Mouse (Mus musculus): ENCODE measurements around the gene Syne2. TPM values are rescaled to one million over a fixed set of nuclear protein-coding genes. Genes with fewer than 3 reads are reported as not detected.
A peak's percentile ranks its signal among the peaks of the same experiment; 100 is the strongest.

The Syne2 gene
- total RNA-seq, 2 experiments from 2014 or later = 37.6 to 43.8 TPM

GRCm38 (mm10) chr12:76015489-76015888 is 197.6 kb downstream of the Syne2 start:
- DNase-seq = peak; percentile 36
- intact Hi-C loops (cut with DNase I) = loop anchor here (10.0 kb wide), 1 partner anchor 159 kb away; the partner anchor contains the start of gene Esr2

- intact Hi-C loops (cut with DNase I) = loop anchor here (10.0 kb wide), 1 partner anchor 158 kb away; the partner anchor contains the start of gene Esr2
- peak; percentile 71 for DNase-seq
These were observed 198.5 kb downstream of the Syne2 start for GRCm38 (mm10) chr12:76016123-76017101.

DNA sequence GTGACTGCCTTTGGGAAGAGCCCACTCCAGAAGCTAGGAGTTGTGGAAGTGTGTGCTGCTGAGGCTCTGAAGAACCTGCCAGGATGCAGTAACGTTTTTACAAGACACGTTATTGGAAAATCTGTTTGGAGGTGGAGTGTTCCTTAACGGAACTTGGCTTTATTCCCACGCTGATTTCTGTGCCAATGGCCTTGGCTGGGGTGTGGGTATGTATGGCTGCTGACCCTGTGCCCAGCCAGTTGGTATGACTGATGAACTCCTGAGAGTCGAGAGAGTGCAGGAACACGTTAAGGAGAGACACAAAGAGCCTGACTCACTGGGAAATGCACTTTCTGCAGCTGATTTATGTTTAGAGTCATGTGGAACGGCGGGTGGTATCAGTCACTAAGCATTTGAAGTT is 200.7 kb downstream of the Syne2 start:
- intact Hi-C loops (cut with DNase I) = loop anchor here (10.0 kb wide), 1 partner anchor 156 kb away; the partner anchor contains the start of gene Esr2
- DNase-seq = peak; percentile 40

- no peak for DNase-seq
- intact Hi-C loops (cut with DNase I) = no loop called here
These were observed 224.4 kb downstream of the Syne2 start for GRCm38 (mm10) chr12:76042301-76042700.

- intact Hi-C loops (cut with DNase I) = no loop called here
- no peak for DNase-seq
These were observed 228.6 kb downstream of the Syne2 start for GRCm38 (mm10) chr12:76046561-76046960.

GRCm38 (mm10) chr12:76047921-76048320 is 230.0 kb downstream of the Syne2 start:
- no peak for DNase-seq
- intact Hi-C loops (cut with DNase I) = no loop called here

- no peak for DNase-seq
- intact Hi-C loops (cut with DNase I) = no loop called here
These were observed 230.7 kb downstream of the Syne2 start for GRCm38 (mm10) chr12:76048672-76049071.

DNA sequence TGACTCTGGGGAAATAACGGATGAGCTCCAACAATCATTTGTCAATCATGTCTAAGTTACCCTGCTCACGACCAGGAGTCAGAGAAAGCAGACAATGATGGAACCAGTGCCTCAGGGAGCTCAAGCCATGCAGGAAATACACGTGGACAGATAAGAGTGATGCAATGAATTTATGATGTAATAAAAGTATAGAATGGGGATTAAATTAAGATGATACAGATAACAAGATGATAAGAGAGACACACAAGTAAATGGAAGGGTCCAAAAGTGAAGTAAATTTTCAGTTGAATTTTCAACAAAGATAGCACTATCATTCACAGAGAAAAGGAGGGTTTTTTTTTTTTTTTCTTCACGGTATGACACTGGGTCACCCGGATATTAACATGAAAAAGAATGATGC is 231.4 kb downstream of the Syne2 start:
- DNase-seq = no peak
- intact Hi-C loops (cut with DNase I) = no loop called here

GRCm38 (mm10) chr12:76051879-76052278 is 233.9 kb downstream of the Syne2 start:
- no peak for DNase-seq
- intact Hi-C loops (cut with DNase I) = no loop called here

DNA sequence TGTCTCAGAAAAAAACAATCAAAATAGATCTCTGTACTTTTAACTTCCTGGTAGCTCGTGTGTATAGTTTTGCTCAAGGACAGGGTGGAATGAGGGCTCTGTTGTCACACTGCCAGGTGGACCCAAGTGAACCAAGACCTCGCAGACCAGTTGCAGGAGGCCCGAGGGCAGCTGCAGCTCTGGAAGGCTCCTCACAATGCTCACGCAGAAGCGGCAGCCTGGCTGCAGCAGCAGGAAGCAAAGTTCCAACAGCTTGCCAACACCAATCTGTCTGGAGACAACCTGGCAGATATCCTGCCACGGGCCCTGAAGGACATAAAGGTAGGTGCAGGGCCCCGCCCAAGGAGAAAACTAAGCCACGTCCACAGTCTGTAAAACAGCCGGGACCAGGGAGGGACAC is 236.7 kb downstream of the Syne2 start:
- intact Hi-C loops (cut with DNase I) = no loop called here
- no peak for DNase-seq

GRCm38 (mm10) chr12:76063001-76063400 is 245.1 kb downstream of the Syne2 start:
- intact Hi-C loops (cut with DNase I) = no loop called here
- no peak for DNase-seq

GRCm38 (mm10) chr12:76070386-76070785 is 252.5 kb downstream of the Syne2 start:
- intact Hi-C loops (cut with DNase I) = no loop called here
- DNase-seq = no peak

DNA sequence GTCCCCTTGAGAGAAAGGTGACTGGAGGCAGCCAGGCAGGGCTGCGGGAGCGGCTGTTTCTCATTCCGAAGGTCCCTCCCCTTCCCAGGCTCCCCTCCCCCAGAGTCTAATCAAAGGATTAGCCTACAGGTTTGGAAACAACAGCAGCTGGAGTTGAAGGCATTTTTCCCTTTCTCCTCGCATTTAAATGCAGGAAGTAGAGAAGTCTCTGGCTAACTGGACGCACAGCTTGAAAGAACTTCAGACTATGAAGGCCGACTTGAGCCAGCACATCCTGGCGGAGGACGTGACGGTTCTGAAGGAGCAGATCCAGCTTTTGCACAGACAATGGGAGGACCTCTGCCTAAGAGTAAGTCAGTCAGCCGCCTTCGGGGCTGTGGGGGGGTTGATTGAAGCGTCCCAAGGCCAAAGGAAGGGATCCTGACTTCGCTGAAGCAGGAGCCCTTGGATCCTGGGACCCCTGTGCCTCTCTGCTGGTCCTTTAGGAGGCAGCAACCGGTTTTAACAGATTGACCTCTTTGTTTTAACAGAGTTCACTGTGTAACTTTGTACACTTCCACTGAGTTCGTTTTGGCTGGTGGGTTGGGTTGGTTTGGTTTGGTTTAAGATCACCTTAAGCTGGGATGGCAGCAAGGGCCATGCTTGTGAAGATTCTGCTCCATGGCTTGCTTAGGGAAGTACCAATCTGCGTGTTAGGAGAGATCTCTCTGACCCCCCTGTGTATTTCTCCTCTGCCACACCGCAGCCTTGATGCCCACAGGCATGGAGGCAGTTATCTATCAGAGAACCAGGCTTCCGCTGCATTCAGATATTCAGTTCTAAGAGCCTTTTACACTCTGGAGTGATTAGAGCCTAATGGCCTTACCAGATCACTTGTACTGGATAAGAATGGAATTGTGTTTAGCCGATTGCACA is 254.3 kb downstream of the Syne2 start:
- intact Hi-C loops (cut with DNase I) = no loop called here
- no peak for DNase-seq

DNA sequence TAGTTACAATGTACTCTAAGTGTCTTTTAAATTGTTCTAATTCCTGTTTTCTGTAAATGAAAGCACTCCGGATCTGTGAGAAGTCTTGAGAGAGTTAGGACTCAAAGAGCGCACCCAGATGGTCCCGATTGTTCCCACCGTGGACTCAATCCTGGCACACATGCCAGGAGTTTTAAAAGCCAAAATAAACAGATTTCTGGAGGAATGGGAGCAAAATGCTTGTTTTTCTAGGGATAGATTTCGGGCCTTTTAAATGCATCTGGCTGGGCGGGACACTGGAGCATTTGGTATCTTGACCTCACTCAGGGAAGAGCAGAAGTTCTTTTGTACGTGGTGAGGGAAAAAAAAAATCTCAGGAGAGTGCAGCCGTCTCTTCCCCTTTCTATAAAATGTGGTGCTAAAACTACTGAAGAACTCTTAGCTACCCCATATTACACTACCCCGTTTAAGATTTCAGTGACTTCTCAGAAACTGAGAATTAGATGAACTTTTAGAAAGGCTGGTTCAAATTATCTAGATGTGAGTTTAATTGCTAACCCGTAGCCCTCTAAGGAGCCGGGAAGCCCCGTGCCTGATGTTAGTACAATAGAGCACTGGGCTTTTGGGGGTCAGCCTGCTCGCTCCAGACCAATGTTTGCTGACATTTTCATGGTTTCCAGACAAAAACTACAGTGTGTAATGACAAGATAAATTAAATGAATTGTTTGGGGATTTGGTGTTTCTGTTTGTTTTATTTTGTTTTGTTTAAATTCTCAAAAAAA is 255.3 kb downstream of the Syne2 start:
- DNase-seq = no peak
- intact Hi-C loops (cut with DNase I) = no loop called here

GRCm38 (mm10) chr12:76073981-76074380 is 256.0 kb downstream of the Syne2 start:
- intact Hi-C loops (cut with DNase I) = no loop called here
- DNase-seq = no peak

- no peak for DNase-seq
- intact Hi-C loops (cut with DNase I) = no loop called here
These were observed 263.1 kb downstream of the Syne2 start for GRCm38 (mm10) chr12:76080876-76081556.

DNA sequence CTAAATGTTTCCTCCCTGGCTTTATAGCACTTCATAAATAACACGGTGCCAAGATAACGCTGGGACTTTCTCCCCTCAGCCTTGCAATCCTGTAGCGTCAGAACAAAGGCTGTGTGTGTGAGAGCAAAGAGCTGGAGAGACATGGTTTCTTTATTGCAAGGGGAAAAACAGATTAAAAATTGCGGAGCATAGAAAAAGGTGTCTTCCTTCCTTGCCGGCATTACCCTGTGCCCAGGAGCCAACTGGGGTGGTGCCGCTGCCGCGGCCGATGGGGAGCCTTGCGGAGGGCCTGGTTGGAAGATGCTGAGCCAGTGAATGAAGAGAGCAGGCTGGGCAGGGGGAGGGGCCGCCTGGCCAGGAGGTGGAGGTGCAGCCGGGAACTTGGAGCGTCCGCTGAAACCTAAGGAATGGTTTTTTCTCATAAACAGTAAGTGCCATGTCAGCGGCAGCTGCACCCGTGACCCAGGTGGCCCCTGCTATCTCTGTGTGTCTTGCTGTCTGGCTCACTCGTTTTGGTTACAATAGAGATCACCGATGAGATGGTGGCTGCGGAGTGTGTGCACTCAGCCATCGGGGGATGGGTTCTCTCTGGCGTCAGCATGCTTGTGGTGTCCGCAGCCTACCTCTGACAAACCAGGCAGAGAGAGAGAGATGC is 263.8 kb downstream of the Syne2 start:
- DNase-seq = peak; percentile 75
- intact Hi-C loops (cut with DNase I) = no loop called here

DNA sequence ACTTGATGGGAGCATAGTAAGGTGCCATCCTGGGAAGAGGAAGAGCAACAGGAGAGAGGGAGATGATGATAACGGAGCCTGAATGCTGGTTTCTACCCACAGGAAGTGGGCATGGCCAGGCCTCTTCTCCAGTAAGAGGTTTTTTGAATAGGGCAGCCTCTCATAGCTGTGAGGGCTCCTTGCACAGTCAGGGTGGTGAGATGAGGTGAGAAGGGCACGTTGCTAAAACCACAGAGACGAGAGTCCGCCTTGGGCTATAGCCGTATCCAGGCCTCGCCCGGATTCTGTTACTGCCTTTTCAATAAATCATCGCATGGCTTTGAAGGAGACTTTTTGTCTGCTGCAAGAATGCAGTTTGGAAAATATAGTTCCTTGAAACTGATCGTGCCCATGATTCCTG is 267.1 kb downstream of the Syne2 start:
- DNase-seq = no peak
- intact Hi-C loops (cut with DNase I) = no loop called here
